Mouse (Mus musculus) ZHBTc4 (cell line): ENCODE measurements around the gene Crat.

Experiments used
- DNase-seq: peaks from one replicate; pipeline ENCODE4 v3.0.0-alpha.2; 2011; ENCODE audit warnings: low read depth, low spot score

Gene Crat

GRCm38 (mm10) chr2:30415157-30415935 is at the start of gene Crat:
Gene Crat (minus strand): TSS chr2:30415813.
- peak; percentile 94 for DNase-seq

- no peak for DNase-seq
Observed at GRCm38 (mm10) chr2:30464411-30464810, 48.8 kb upstream of the Crat start.

- DNase-seq = peak; percentile 63
Observed at GRCm38 (mm10) chr2:30463904-30464330, 48.3 kb upstream of the Crat start.

GRCm38 (mm10) chr2:30463341-30463761 is 47.7 kb upstream of the Crat start:
- DNase-seq = no peak

- DNase-seq = peak; percentile 82
Observed at GRCm38 (mm10) chr2:30459241-30459640, 43.6 kb upstream of the Crat start.

- no peak for DNase-seq
Observed at GRCm38 (mm10) chr2:30458349-30458748, 42.7 kb upstream of the Crat start.

GRCm38 (mm10) chr2:30456104-30456980 is 40.7 kb upstream of the Crat start:
- no peak for DNase-seq

- DNase-seq = no peak
Observed at GRCm38 (mm10) chr2:30454587-30454986, 39.0 kb upstream of the Crat start.

GRCm38 (mm10) chr2:30453570-30453969 is 38.0 kb upstream of the Crat start:
- no peak for DNase-seq

- DNase-seq = no peak
Observed at GRCm38 (mm10) chr2:30451525-30451924, 35.9 kb upstream of the Crat start.

GRCm38 (mm10) chr2:30450530-30450929 is 34.9 kb upstream of the Crat start:
- peak; percentile 70 for DNase-seq

- no peak for DNase-seq
Observed at GRCm38 (mm10) chr2:30448371-30448770, 32.8 kb upstream of the Crat start.

- no peak for DNase-seq
Observed at GRCm38 (mm10) chr2:30446891-30447826, 31.5 kb upstream of the Crat start.

GRCm38 (mm10) chr2:30445312-30445711 is 29.7 kb upstream of the Crat start:
- DNase-seq = peak; percentile 91

- no peak for DNase-seq
Observed at GRCm38 (mm10) chr2:30444450-30444849, 28.8 kb upstream of the Crat start.

- DNase-seq = no peak
Observed at GRCm38 (mm10) chr2:30444006-30444405, 28.4 kb upstream of the Crat start.

GRCm38 (mm10) chr2:30443281-30443680 is 27.7 kb upstream of the Crat start:
- no peak for DNase-seq

- DNase-seq = no peak
Observed at GRCm38 (mm10) chr2:30442498-30442890, 26.9 kb upstream of the Crat start.

- DNase-seq = peak; percentile 95
Observed at GRCm38 (mm10) chr2:30441518-30442497, 26.2 kb upstream of the Crat start.
